Mouse (Mus musculus) kidney, postnatal 4 days (tissue): ENCODE results near the gene Ppp2r5b.

Source experiments
- DNase-seq, 2 experiments: peaks; one replicate each; pipeline ENCODE4 v3.0.0; 2021; ENCODE audit warnings: mixed read lengths in 2 of 2

The Ppp2r5b gene

DNA sequence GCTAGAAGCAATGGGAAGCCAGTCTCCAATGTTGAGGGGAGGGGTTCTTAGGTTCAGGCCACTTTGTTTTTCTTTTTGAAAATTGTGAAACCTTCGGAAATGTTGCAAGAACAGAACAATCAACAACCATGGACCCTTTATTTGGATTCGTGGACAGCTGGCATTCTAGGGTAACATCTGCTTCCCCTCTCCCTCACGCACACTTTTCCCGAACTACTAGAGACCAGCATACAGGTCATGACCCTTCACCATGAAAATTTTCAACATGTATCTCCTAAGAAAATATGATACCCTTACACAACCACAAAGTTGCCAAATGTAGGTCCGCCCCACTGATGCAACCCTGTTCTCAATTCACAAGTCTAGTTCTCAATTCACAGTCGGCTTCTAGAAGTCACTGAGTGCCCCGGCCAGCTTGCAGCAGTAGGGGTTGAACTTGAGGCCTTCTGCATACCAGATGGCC lies 33.0 kb upstream of the Ppp2r5b start:
- no peak for DNase-seq

DNA sequence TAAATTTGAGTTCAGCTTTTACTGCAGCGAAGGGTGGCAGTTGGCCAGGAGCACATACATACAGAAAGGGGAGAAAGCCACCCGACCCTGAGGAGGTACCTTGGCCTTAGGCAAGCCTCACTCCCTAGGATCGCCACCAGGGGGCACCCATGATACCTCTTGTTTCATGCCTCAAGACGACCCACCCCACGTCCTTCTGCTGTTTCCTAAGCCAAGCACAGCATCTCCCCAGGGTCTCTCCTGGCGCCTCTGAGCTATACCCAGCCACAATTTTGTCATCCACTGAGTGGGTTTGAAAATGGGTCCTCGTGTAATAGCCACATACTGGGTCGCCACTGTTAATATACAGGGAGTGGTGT lies 32.5 kb upstream of the Ppp2r5b start:
- peak; percentile 93 to 94 for DNase-seq

DNA sequence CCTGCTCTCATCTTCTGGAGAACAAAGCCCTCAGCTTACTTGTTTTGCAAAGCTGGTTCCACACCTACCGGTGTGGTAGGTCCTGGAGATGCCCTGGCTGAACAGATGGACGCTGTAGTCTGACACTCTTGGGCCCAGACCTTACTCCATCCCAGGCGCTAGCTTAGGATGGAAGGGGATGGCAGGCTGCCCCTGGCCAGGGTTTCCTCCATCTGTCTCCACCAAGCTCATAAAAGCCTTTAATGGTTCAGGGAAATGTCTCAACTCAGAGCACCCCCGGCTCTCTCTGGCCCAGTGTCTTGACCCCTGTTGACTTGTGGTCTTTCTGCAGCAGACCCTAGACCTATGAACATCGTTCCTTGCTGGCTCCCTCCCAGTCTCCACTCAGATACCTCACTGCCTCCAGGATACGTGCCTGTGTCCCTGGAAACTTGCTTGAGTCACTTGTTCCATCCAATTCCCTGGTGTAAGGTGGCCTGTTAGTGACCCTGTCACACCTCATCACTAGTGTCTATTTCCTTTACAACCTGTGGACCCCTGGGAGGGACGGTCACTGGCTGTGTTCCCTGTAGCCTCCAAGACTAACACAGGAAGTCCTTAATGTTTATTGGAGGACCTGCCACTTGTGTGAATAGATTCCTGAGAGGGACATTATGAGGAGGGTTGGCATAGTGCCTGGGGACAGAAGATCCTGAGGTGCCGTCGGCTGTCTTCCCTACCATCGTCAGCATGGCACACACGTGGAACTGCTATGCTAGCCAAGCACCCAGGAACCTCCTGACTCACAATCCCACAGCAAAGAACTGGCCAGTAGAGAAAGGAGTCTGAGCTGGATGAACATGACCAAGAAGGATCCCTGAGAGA lies 31.9 kb upstream of the Ppp2r5b start:
- peak in 1 of 2 experiments; percentile 36 for DNase-seq

DNA sequence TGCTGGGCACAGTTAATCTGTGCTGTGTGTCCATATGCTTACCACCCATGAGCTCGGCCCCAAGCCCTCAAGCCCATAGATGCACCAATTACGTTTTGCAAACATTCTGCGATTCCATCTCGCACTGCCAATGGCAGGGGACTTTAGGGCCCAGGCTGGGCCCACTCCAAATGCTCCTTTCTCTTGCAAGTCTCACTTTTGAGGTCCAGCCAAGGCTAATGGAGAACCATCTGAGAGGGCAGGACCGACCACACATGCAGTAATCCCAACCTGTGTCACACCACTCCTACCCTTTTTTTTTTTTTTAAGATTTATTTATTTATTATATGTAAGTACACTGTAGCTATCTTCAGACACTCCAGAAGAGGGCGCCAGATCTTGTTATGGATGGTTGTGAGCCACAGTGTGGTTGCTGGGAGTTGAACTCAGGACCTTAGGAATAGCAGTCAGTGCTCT lies 30.1 kb upstream of the Ppp2r5b start:
- no peak for DNase-seq

DNA sequence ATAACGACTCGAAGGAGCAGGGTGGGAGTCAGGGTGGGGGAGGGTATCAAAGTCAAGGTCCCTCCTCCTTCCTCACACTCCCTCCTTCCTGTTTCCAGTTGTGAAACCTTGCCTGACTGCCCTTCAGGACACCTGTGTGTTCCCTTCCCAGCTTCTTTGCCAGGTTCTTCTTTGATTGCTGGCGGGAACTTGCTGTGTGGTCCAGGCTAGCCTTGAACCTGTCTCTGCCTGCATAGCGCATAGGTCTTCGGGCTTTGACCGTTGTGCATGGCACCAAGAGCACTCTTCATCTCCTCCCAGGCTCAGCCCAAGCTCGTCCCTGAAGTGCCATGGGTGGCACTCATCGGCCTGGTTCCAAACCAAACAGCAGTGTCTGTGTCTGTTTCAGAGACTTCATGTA lies 29.3 kb upstream of the Ppp2r5b start:
- no peak for DNase-seq

DNA sequence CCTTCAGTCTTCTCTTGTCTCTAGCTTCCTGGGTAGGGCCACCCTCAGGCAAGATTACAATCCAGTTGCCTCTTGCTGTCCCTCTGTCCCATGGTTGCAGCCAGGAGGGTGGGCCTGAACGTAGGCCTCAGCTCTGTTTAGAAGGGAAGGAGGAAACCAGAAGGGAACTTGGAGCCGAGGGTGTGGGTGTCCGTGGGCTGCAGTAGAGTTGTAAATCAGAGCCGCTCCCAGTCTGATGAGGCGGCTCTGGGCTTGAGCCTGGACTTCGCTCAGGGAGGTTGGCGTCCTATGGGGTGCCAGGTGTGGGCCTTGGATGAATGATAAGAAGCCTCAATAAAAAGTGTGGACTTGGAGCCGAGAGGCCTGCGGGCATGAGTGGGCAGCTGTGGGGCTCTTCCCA lies 28.5 kb upstream of the Ppp2r5b start:
- DNase-seq: no peak

DNA sequence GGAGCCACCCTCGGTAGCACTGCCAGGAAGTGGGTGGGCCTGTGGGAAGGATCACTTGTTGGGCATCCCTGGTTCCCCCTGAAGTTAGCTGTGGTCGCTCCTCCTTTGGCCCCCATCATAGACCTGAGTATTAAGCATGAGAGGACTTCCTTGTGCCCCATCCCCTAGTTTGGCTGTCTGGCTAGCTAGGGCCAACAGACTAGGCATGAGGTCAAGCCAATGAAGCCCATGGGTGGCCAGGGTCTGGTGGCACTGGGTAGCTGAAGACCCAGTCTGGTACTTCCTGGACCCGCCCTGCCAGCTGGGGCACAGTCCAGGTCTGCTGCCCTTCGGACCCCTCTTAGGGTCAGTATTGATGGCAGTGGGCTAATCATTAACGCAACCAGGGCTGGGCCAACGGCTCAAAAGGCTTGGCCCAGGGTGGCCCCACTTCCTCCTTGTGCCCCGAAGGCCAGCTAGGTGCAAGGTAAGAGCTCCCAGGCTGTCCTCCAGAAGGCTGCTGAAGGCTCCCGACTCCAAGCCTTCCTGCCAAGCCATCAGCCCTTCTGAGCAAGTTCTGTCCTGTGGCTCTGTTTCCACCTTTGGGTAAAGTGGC lies 27.3 kb upstream of the Ppp2r5b start:
- peak; percentile 58 to 75 for DNase-seq

DNA sequence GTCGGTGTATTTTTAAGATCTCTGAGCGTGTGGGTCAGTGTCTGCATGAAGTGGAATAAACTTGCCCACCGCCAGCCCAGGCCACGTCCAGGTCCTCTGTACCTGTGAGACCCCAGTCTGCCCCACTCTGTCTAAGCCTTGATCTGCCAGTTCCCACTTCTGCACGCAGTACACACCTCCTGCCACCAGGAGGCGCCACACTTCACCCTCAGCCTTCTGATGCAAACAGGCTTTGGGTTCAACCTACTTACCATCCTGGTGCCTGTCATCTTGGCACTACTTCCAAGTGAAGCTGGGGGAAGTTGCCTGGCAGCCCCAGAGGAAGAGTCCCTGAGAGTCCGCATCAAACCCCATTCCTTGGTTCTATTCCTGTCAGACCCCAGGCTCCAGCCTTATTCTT lies 26.6 kb upstream of the Ppp2r5b start:
- DNase-seq: peak; percentile 81 to 86

DNA sequence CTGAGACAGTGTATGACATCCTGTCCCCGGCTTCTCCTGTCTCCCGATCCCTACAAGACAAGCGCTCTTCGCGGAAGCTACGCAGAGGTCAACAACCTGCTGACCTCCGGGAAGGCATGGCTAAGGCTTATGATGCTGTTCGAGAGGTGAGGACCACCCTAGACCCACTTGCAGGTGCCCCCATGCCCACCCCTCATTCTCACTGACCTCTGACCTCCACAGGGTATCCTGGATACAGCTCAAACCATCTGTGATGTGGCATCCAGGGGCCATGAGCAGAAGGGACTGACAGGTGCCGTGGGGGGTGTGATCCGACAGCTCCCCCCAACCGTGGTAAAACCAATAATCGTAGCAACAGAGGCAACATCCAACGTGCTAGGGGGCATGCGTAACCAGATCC lies 25.7 kb upstream of the Ppp2r5b start:
- no peak for DNase-seq

DNA sequence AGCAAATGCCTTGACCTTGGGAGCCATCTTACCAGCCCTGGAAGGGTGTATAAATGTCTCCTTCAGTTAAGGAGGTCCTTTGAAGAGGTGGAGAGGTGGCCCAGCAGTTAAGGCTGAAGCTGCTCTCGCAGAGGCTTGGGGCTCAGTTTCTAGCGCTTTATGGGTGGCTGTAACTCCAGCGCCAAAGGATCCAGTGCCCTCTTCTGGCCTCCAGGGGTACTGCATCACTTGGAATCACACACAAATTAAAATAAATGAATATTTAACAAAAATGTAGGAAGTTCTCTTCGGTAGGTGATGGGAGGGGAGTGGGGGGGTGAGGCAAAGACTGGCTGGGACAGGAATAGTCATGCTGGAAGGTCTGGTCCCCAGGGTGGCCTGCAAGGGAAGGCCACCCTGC lies 25.3 kb upstream of the Ppp2r5b start:
- DNase-seq: no peak

DNA sequence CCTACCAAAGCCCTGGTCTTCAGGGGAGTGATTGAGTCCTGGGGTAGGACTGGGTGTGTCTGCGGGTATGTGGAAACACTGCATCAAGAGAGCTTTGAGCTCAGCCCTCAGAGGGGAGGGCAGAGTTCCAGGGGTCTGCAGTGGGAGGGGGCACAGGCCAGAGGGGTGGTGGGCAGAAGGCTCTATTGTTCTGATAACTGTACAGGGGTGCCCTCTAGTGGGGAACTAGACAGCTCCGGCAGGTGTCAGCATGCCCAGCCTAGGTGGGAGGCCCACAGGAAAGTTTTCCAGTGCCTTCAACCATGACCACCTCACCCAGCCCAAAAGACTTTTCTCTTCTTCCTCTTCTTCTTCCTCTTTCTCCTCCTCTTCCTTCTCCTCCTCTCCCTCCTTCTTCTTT lies 24.8 kb upstream of the Ppp2r5b start:
- peak; percentile 53 to 60 for DNase-seq

DNA sequence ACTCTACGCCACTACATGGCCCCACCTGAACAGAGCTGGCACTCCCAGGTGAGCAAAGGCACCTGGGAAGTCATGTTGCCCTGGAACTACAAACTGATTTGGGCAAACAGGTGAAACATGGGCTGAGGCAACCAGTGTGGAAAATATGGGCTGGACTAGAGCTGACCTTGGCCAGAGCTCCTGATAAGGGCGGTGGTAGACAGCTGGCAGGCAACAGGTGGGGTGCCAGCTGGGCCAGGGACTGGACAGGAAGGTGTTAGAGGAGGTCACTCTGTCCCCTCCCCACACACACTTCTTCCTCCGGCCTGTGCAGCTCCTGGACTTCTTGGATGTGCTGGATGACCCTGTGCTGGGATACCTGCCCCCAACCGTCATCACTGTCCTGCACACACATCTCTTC lies 17.3 kb upstream of the Ppp2r5b start:
- no peak for DNase-seq

DNA sequence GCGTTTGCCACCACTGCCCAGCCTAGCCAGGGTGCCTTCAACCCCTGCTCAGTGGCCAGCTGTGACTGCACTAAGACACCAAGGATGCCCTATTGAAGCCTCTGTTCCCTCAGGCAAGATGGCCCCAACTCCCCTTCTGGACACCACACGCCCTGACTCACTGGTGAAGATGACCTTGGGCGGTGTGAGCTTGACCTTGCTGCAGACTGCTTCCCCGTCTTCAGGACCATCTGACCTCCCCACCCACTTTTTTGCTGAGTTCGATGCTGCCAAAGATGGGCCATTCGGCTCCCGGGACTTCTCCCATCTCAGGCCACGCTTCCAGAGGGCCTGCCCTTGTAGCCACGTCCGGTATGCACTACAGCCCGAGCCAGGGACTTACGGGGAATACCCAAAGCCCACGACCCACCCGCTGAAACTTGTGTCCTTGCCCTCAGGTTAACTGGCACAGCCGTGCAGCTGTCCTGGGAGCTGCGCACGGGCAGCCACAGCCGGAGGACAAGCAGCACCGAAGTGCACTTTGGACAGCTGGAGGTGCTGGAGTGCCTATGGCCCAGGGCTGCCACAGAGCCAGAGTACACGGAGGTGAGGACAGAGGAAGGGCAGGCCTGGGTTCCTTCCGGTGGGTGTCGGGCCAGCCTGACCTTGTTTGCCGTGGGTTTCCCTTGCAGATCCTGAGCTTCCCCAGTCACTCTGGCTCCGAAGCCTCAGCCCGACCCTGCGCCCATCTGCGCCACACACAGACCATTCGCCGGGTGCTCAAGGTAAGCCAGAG lies 12.0 kb upstream of the Ppp2r5b start:
- DNase-seq: no peak

DNA sequence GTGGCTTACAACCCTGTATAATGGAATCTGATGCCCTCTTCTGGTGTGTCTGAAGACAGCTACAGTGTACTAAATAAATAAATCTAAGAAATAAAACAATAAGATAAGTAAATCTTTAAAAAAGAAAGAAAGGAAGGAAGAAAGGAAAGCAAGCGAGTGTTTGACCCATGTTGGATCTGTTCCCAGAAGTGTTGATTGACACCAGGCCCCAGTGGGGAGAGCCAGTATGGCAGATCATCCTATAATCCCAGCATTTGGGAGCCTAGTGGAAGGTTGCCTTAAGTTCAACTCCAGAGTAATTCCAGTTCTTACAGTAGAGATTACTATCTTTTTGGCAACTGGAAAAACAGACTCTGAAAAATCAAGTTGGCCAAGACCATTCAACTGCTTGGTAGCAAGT lies 10.1 kb upstream of the Ppp2r5b start:
- no peak for DNase-seq

DNA sequence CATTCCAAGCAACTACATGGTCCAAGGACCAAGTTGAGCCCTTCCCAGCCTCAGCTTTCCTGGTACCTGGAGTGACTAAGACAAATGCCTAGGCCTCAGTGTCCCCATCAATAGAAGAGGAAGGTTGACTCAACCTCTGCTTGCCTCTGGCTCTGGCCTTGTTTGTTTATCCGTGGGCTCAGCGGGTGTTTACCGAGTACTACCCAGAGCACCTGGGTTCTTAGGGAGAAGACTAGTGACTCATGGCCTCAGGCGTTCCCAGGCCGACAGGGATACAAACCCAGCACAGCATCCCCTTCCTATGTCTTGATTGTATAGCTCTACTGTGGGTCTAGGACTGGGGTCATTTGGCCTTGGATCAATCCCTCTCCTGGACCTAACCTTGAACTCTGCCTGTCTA lies 7.6 kb upstream of the Ppp2r5b start:
- DNase-seq: no peak

DNA sequence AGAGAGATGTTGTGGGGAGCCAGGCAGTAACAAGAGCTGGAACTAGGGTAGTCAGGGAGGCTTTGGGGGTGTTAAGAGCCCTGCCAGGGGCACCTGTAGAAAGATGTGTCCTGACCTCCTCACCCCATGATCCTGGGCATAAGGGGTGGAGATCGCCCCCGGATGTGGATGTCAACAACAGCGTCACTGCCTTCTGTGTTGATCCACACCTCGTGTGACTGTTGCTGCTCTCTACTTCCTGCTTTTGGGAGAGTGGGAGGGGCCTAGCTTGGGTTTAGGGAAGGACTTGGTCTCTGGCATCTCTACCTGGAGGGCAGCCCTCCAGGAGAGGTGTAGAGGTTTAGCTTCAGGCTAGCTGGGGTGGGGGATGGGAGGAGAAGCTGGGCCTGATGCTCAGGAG lies 6.6 kb upstream of the Ppp2r5b start:
- peak; percentile 53 to 70 for DNase-seq

DNA sequence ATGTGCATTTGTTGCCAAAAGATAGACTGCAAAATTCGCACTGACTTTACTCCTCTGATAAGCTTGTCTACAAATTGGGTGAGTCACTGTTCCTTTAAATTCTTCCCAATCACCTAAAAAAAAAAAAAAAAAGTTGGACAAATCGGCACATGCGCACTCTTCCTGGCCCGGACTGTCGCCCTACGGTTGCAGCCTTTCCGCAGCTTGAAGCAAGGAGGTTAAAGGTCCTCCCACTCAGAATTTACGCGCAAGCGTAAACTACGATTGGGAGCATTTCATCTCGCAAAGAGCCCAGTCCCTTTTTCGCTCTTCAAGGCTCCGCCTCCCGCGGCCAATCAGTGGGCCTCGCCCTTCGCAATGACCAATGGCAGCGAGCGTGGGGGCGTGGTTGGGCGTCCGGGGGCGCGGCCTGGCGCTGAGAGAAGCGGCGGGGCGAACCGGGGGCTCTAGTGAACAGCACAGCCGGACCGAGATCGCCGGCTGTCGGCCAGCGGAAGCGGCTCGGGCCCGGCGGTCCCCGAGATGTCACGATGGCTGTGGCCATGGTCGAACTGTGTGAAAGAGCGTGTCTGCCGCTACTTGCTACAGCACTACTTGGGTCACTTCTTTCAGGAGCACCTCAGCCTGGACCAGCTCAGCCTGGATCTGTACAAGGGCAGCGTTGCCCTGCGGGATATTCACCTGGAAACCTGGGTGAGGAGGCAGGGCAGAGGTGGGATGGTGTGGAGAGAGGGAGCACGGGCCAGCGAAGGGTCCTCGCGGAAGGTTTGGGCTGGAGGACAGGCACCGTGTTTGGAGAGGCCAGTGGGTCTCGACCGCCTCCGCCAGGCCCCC lies 5.8 kb upstream of the Ppp2r5b start, which contains the start of gene Atg2a:
Gene Atg2a (plus strand): TSS at position 395 of the 834 bp plus-strand sequence.
- peak; percentile 98 to 99 for DNase-seq

DNA sequence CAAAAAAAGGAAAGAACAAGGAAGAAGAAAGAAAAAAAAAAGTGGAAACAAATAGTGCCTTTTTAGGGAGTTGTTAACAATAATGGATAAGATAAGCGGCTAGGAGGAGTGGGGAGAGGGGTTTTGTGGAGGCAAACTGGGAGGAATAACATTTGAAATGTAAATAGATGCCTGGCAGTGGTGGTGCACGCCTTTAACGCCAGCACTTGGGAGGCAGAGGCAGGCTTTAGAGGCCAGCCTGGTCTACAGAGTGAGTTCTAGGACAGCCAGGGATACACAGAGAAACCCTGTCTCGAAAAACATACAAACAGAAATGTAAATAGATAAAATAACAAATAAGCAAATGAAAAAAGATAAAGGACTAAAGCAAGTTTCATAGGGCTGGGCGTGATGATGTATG lies 5.1 kb upstream of the Ppp2r5b start:
- no peak for DNase-seq

DNA sequence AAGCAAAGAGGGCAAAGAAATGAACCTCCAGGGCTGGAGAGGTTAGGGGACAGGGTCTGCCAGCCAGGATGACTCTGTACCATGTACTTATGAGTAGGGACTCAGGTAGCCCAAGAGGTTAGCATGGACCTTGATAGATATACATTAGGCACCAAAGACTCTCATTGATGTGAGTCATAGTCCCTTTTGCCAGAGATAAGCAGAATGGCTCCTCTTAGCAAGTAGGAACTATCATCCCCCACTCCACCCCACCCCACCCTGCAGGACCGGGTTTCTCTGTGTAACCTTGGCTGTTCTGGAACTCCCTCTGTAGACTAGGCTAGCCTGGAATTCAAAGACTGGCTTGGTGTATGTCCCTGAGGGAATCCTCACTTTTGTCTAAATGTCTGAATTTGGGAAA lies 4.5 kb upstream of the Ppp2r5b start:
- no peak for DNase-seq

DNA sequence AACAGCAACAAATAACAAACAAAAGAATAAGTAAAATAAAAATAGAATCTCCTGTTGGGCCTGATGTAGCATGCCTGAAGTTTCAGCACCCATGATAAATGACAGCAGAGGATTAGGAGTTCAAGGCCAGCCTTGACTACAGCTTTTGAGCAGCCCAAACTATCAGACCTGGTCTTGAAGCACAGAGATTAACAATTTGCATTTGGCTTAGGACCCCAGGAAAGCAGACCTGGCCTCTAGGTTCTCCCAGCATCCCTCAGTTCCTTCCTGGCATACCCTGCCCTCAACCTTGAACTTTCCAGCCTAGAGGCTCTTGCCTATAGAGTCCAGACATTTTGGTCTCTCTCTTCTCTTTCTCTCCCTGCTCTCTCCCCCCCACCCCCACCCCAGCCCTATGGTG lies 3.1 kb upstream of the Ppp2r5b start:
- DNase-seq: no peak

DNA sequence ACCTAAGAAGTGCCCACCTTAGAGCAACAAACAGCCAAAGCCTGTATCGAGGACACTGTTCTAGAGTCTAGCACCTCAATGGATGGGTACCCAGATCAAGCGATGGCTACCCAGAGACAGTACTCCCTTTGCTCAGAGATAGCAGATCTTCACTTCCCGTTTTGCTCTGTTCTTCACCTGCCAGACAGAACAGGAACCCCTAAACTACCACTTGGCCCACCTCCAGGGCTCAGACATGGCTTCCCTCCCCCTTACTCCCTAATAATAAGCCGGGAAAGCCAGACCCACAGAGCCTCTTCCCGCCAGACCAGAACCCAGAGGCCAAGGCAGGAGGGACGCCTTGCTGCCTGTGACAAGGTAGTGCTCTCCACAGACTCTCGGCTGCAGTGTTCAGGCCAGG lies 1.2 kb upstream of the Ppp2r5b start:
- DNase-seq: no peak

DNA sequence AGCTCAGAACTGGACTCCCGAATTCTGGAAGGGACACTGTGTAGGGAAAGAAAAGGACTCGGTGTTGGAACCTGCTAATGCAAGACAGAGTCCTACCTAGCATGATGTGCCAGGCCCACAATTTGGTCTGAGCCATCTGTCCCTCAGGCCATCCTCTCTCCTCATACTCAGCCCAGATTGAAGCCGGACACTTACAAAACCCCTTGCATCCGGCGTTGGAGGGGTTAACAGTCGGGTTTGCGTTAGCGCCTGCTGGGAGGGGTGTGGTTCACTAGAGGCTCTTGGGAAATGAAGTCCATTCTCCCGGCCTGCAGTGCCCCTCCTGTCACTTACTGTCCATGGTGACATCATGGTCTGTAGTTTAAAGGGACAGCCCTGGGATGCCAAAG lies 375 bp upstream of the Ppp2r5b start:
- peak; percentile 92 to 95 for DNase-seq
